Mouse (Mus musculus): ENCODE data around the gene Banp.

Gene Banp

GRCm38 (mm10) chr8:121950749-121951655 lies 1.5 kb downstream of the Banp start:
- peak; percentile 36 for DNase-seq (ENCODE audit: extremely low read depth, low read depth, low spot score)

GRCm38 (mm10) chr8:121951656-121952009 lies 2.1 kb downstream of the Banp start:
- DNase-seq (ENCODE audit: extremely low read depth, low read depth, low spot score), result no peak

GRCm38 (mm10) chr8:121952122-121952521 lies 2.6 kb downstream of the Banp start:
- no peak for DNase-seq (ENCODE audit: extremely low read depth, low read depth, low spot score)

DNA sequence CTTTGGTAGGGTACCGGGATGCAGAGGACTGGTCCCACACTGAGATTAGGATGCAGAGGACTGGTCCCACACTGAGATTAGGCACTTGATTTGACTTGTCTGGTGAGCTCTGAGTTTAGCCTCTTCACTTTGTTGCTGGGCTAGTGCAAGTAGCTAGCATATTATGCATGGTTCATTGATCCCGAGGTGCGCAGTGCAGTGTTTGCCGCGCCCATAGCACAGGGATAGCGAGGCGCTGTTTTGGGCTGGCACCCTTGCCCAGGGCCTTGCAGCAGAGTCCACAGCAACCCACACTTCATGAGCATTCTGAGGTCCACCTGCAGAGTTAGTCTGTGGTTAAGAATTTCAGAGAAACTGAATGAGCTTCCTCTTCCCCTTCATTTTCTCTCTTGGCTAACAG lies 3.2 kb downstream of the Banp start:
- no peak for DNase-seq (ENCODE audit: extremely low read depth, low read depth, low spot score)

DNA sequence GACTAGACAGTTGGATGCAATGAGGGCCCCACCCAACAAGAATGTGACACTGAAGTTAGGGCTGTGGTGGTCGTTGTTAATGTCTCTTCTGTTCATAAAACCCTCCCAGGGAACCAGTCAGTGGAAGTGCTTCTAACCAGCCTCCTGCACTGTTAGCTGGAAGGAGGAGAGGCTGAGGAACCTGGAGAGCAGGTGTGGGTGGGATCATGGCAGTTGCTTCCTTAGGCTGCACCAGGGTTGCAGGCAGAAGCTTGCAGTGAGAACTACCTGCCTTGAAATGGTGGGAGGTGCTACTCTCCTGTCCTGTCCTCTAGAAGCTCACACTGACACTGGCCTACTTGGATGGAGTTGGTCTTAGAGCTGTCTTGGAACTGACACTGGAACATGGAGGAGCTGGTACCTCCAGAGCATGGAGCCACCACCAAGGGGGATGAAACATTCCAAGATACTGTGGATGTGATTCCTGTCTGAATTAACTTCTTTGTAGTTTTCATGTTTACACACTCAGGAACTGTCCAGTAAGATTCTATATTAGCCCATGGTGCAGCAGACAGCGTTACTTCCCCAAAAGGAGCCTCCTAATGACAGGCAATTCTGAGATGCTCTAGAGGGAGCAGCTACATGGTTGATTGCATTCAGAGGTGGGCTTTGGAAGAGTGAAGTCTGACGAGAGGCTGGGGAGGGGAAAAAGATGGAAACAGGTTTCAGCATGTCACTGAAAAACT lies 4.4 kb downstream of the Banp start:
- no peak for DNase-seq (ENCODE audit: extremely low read depth, low read depth, low spot score)

DNA sequence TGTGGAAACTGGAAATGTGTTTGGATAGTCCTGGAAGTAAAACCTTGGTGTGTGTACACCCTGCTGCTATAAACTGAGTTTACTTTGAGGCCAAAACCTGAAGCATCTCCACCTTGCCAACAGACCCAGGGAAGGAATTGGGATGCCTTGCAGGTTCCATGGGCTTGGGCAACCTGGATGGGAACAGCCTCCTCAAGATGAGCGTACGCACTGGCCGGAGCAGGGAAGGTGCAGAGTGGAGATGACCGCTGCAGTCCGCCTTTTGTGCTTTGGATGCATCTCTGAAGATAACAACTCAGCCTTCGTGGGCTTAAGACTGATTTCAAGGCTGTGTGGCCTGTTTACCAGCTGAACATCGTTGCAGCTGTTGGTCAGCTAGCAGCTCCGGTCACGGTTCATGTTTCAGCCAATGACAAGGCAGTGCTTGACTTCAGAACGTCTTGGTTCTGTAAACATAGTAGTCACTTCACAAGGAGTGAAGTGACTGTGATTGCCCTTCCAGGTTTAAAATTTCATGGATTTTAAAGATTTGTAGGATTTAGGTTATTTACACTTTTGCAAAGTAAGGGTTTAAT lies 5.5 kb downstream of the Banp start:
- DNase-seq (ENCODE audit: extremely low read depth, low read depth, low spot score), result no peak

- DNase-seq (ENCODE audit: extremely low read depth, low read depth, low spot score), result no peak
Measured at GRCm38 (mm10) chr8:121955825-121956500, 6.4 kb downstream of the Banp start.

GRCm38 (mm10) chr8:121958395-121958794 lies 8.8 kb downstream of the Banp start:
- no peak for DNase-seq (ENCODE audit: extremely low read depth, low read depth, low spot score)

- DNase-seq (ENCODE audit: extremely low read depth, low read depth, low spot score), result no peak
Measured at GRCm38 (mm10) chr8:121962892-121963291, 13.3 kb downstream of the Banp start.

- DNase-seq (ENCODE audit: extremely low read depth, low read depth, low spot score), result no peak
Measured at GRCm38 (mm10) chr8:121964716-121965512, 15.4 kb downstream of the Banp start.

DNA sequence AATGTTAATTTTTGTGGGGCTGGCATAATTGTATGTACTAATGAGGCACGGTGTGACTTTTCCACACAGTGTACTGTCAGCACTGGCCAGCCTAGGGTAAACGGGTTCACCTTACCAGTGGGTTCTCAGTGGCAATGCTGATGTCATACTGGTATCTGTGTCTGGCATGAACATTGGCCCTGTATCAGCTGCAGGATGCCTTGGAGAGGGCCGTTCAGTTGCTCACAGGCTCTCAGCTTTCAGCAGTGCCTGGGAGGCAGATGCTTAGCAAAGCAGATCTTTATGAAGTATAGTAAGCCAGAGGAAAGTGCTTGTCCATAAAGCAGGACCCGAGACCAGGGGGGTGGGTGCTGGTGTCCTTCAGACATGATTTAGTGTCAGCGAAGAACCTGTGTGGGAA lies 16.6 kb downstream of the Banp start:
- no peak for DNase-seq (ENCODE audit: extremely low read depth, low read depth, low spot score)

DNA sequence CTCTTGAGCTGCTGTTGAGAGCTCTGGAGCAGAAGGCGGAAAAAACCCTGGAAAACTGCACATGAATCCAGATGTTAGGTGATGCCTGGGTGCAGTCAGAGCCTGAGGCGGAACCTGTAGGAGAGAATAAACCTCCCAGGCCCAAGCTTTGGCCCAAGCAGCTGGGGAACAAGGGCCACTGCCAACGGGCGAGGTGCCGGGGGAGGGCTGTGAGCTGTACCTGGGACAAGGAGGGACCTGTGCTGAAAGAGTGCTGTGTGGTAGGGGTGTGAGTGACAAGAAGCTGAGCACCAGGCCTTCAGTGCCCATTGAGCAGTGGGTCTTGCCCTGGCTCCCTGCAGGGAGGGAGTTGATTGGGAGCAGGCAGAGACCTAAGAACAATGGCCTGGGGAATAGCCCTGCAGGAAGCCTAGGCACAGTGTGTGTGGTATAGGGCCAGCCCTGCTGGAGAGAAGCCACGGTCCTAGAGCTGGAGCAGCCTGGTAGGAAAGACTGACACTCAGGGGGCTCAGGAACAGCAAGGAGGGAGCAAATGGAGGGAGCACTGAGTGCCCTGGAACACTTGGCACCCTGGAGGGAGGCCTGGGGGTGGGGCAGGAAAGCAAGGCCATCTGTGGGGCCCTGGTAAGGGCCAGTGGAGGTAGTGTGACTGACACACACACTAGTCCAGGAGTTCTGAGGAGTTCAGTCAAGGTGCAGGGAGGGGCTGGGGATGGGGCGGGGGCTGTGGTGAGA lies 17.3 kb downstream of the Banp start:
- no peak for DNase-seq (ENCODE audit: extremely low read depth, low read depth, low spot score)

GRCm38 (mm10) chr8:121967977-121968376 lies 18.4 kb downstream of the Banp start:
- DNase-seq (ENCODE audit: extremely low read depth, low read depth, low spot score), result no peak

GRCm38 (mm10) chr8:121968542-121968941 lies 19.0 kb downstream of the Banp start:
- no peak for DNase-seq (ENCODE audit: extremely low read depth, low read depth, low spot score)

GRCm38 (mm10) chr8:121970225-121970624 lies 20.7 kb downstream of the Banp start:
- DNase-seq (ENCODE audit: extremely low read depth, low read depth, low spot score), result no peak

DNA sequence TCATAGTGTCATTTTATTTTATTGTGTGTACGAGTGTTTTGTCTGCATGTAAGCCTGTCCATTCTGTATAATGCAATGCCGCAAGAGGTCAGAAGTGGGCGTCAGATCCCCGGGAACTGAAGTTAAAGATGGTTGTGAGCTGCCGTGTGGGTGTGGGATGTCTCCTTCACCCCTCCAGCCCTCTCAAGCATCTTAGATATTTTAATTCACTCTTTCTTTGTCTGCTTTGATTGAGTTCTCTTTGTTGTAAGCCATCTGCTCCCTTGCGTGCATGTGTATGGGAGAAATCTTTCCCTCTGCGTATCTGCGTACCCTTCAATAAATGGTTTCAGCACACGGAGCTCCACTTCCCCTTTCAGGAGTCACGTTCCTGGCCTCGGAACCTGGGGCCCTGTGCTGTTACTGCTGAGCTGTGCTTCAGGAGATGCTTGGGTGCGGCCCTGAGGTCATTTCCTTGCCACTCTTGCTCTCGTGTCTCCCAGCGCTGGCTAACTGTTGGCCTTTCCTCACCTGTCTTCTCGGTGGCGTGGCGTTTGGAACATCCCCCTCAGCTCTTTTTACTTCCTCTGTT lies 22.0 kb downstream of the Banp start:
- DNase-seq (ENCODE audit: extremely low read depth, low read depth, low spot score), result no peak

DNA sequence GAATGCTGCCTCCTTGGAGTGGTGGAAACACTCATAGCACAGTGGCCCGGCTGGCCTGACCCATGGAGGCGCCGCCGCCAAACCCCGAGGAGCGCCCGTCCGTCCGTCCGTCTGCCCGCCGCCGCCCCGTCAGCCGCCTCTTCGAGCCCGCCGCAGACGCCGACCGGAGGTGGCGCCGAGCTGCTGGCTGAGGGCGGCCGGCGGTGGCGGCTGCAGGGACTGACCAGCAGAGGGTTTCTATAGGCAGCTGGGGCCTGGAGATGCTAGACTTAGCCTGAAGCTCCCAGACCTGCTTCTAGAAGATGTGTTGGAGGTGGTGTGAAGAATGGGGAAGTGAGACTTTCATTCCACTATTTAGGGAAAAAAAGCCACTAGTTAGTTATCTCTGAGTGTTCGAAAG lies 24.4 kb downstream of the Banp start:
- DNase-seq (ENCODE audit: extremely low read depth, low read depth, low spot score), result no peak

- DNase-seq (ENCODE audit: extremely low read depth, low read depth, low spot score), result no peak
Measured at GRCm38 (mm10) chr8:121977819-121978590, 28.5 kb downstream of the Banp start.

DNA sequence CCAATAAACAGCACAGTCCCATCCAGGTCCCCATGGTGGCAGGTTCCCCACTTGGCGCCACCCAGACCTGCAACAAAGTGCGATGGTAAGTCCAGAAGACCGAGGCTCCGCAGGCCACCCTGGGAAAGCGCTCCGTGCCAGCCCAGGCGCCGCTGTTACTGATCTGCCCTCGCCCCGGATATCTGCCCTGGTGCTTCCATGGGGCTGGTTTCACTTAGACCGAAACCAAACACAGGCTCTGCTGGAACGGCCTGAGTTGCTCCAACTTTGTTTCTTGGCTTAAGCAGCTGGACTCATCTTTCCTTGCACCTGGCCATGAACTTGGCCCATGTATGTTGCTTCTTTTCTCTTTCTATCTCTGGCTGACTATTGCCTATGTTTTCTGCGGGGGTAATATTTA lies 29.1 kb downstream of the Banp start:
- no peak for DNase-seq (ENCODE audit: extremely low read depth, low read depth, low spot score)

All from fat pad, adult 2 months (tissue).